Mouse (Mus musculus): Measurements from ENCODE around the gene Dhrs7. TPM values are rescaled to one million over a fixed set of nuclear protein-coding genes. Genes with fewer than 3 reads are reported as not detected.
"Not testable (repeated sequence)": the region's sequence is repeated elsewhere in the genome, so short reads cannot be mapped to it uniquely, and the experiment has no call there.

The Dhrs7 gene
- total RNA-seq (2021), result 10 to 100 TPM; 29.9 to 35.9 TPM
- long read RNA-seq, experiment 1, transcript Dhrs7-201 (7 exons, 1,385 nt), result major isoform, 42 of 45 reads
- long read RNA-seq, experiment 1, partial matches to known transcripts, result 1 of 45 reads
- long read RNA-seq, experiment 1, other reads (novel, unspliced or antisense), result 0 of 45 reads
- long read RNA-seq, experiment 2, transcript Dhrs7-201 (7 exons, 1,385 nt), result major isoform, 45 of 48 reads
- long read RNA-seq, experiment 2, partial matches to known transcripts, result 0 of 48 reads
- long read RNA-seq, experiment 2, other reads (novel, unspliced or antisense), result 2 of 48 reads

GRCm38 (mm10) chr12:72664735-72665337 lies at the start of gene Dhrs7:
TSS of gene Dhrs7 (minus strand) at chr12:72664909.
- peak; percentile 90 for DNase-seq

GRCm38 (mm10) chr12:72709981-72710380 lies 45.3 kb upstream of the Dhrs7 start:
- DNase-seq, result no peak

- DNase-seq, result no peak
Measured at GRCm38 (mm10) chr12:72704068-72704467, 39.4 kb upstream of the Dhrs7 start.

DNA sequence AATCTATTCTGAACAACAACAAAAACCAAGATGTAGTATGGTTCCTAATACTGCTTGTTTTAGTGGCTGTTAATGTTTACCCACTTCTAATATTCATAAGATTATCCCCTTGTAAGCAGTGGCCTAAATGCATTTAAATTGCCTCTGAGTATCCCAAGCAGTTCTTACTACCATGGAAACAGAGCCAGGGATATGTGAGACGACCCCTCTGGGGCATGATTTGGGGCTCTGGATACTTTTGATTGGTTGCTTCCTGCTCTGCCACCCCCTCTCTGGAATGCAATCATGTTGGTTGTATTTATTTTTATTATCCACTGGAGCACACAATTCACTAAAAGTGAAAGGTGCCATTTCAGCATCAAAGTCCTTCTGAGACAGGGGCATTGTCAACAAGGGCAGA lies 35.3 kb upstream of the Dhrs7 start:
- no peak for DNase-seq

DNA sequence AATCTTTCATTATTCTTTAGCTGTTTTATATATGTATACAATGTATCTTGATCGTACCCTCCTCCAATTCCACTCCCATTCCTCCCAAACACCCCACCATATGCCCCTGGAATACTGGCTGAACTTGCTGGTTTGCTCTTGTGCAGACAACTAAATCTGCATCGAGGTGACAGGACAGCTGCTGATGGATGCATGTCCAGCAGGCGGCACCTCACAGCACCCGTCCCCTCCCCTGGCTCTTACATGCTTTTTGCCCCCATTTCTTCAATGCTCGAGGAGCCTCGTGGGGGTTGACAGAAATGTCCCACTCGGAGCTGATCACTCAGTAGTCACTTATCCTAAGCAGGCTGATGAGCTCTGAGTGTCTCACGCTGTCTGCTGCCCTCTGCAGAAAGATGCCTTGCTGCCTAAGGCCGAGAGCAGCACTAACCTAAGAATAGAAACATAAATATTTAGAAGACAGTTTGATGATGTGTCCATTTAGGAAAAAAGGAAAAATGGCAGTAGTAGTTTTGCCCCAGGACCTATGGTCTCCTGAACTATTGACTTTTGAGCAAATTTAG lies 30.3 kb upstream of the Dhrs7 start:
- DNase-seq, result no peak

DNA sequence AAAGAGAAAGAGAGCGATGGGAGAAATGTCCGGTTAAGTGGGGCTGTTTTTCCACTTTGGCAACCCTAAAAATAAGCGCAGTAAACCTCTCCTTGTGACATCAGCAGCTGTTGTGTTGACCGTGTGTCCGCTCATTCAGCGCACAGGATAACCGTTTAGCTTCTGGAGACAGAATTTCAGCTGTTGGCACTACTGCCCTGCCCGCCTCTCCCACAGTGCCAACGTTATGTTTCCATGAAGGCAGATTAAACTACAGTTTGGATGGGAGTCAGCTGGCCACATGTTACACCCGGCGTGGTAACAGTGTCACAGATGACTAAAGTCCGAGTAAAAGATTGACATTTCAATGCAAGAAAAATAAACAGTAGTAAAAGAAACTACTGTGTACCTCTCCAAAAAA lies 29.7 kb upstream of the Dhrs7 start:
- peak; percentile 19 for DNase-seq

DNA sequence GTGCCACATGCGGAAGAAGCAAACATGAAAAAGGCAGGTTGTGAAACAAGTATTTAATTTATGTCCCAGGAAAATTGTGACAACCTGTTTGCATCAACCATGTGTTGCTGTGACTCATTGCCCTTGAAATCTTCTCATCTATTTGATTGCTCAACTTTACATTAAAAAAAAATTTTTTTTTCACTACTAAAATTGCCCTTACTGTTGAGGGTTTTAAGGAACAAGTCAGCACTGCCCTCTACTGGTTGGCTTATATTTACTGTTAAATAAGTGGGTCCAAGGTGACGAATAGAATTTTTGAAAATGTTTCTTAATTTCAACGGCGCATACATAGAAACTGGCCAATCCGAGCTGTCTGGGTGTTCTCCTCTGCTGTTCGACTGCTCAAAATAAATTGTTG lies 29.2 kb upstream of the Dhrs7 start:
- DNase-seq, result no peak

- not testable (repeated sequence) for DNase-seq
Measured at GRCm38 (mm10) chr12:72688281-72688680, 23.6 kb upstream of the Dhrs7 start.

DNA sequence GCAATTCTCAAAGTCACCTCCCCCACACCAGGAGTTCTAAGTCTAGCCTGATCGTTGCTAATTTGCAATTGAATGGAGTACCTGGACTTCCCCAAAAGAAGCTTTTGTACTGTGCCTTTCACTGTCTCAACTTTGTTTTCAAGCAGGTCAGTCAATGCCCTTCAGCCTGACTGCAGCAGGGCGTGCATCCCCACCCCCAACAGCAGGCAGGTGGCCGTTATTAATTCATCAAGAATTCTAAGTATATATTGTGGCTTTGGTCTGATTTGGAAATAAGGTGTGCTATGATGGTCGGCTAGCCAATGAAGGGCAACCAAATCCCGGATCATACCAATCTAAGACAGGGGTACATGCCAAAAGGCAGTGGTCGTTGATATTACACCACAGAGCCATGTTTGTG lies 23.0 kb upstream of the Dhrs7 start:
- not testable (repeated sequence) for DNase-seq

- DNase-seq, result not testable (repeated sequence)
Measured at GRCm38 (mm10) chr12:72686566-72686965, 21.9 kb upstream of the Dhrs7 start.

- no peak for DNase-seq
Measured at GRCm38 (mm10) chr12:72683612-72684011, 18.9 kb upstream of the Dhrs7 start.

GRCm38 (mm10) chr12:72682511-72683282 lies 18.0 kb upstream of the Dhrs7 start:
- no peak for DNase-seq

- no peak for DNase-seq
Measured at GRCm38 (mm10) chr12:72681919-72682318, 17.2 kb upstream of the Dhrs7 start.

DNA sequence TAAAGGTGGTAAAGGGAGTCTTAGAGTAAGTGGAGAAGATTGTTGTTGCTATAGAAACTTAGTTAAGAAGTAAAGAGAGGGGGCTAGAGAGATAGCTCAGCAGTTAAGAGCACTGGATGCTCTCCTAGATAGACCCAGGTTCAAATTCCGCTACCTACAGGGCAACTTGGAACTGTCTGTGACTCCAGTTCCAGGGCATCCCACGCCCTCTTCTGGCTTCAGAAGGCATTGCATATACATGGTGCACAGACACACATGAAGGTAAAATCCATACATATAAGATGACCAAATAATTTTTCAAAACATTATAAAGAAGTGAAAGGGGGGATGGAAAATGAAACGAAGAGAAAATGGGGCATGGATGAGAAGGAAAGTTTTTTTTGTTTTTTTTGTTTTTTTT lies 14.9 kb upstream of the Dhrs7 start:
- no peak for DNase-seq

DNA sequence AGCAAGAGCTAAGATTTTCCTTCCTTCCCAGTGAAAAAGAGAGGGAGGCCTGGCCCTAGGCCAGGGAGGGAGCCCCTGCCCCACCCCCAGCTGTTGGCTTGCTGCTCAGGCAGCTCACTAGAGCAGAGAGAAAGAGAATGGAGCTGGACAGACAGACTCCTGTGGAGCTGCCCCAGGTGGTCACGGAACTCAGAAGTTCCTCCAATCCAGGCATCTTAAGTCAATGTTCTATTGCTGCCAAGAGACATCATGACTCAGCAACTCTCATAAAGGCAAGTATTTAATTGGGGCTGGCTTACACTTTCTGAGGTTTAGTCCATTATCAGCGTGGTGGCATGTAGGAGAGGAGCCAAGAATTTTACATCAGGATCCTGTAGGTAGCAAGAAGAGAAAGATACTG lies 10.1 kb upstream of the Dhrs7 start:
- DNase-seq, result no peak

DNA sequence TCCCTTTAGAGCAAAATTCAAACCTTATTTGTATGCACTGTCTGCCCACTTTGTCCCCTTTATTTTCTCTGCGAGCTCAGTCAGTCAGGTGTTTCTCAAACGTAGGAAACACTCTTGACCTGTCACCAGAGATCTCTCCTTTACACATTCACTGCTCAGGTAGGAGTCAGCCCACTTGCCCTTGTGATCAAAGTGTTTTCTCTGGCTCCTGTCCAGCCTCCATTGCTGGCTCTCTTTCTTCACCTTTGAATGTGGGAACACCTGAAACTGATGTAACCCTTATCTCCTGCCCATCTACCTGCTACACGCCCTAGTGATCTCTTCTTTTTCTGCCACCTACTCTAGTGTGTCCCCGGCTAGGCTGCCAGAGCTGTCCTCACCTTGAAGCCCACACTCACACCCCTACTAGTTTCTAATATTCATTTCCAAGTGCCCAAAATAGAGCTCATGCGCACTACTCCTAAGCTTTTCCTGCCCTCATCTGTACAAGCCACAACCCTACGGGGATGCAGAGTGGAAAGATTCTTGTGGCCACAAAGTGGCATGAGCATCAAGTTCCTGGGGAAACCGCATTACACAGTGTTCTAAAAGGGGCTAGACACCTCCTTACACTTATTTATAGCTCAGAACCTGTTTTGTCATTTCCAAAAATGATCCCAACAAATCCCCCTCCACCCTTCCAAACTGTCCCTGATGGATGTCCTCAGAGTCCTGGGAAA lies 9.5 kb upstream of the Dhrs7 start:
- DNase-seq, result no peak

- no peak for DNase-seq
Measured at GRCm38 (mm10) chr12:72671516-72672135, 6.9 kb upstream of the Dhrs7 start.

DNA sequence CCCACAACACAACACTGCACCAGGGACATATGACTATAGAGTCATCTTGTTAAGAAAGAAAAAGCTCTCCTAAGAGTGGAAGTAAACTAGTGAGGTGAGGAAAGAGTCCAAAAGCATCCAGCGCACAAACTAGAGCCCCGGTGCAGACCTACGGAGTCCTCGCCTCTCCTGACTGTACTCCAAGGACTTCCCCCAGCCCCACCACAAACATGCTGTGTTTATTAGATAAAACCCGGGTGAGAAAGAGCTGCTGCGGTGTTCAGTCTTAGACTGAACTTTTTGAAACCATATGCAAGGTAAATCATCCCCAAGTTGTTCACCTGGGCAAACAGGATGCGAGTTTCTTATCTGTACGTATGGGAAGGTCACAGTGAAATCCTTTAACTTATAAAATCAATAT lies 6.2 kb upstream of the Dhrs7 start:
- no peak for DNase-seq

DNA sequence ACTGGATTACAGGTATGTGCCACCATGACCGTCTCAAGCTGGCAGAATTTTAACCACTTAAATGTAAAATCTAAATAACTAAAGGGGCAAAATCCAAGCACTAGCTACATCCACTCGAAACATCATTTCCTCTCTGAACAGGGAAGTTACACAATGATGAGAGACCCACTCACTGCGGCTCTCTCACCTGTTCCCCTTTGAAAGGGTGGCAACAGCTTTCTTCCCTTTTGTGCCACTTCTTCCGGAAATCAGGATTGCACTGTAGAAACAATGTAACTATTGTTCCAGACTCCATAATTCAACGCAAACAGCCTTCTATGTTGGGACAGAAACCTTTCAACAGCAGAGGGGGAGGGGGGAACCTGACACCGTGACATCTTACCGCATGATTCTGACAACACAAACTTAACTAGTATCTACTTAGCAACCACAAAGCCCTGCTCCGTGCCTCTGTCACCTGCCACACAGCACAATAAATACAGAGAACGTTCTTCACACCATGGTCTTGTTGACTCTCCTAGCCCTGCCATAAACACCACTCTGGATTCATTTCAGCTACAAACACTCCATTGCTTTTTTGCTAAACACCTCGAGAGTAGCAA lies 3.3 kb upstream of the Dhrs7 start:
- DNase-seq, result no peak

DNA sequence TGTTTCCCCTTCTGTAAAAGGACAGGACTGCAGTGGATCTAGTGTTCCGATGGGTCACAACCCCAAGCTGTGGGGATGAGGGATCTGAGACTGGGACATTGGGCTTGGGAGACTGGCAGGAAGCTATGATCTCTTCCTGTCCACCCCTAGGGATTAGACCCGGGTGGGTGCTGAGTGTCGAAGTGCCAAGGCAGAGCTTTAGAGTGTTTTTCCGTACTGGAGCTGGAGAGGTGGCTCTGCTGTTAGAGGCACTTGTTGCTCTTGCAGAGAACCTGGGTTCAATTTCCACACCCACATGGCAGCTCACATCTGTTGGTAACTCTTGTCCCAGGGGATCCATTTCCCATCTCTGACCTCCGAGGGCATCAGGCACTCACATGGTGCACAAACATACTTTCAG lies 1.3 kb upstream of the Dhrs7 start:
- no peak for DNase-seq

GRCm38 (mm10) chr12:72664020-72664734 lies 532 bp downstream of the Dhrs7 start:
- peak; percentile 26 for DNase-seq

Data from gastrocnemius, postnatal 10 days (tissue).